Mouse (Mus musculus) midbrain, embryonic 13.5 days (tissue): Measurements from ENCODE around the gene Col23a1. TPM values are rescaled to one million over a fixed set of nuclear protein-coding genes. Genes with fewer than 3 reads are reported as not detected.
"Not testable (repeated sequence)": the region's sequence is repeated elsewhere in the genome, so short reads cannot be mapped to it uniquely, and the experiment has no call there.

ENCODE experiments used
- ATAC-seq: fragments of 200-750 bp; cut with Nextera tagmentation; 2 replicates; pipeline ENCODE4 v1.8.0; 2017; ENCODE audit warnings: mild to moderate bottlenecking, moderate TSS enrichment, moderate library complexity
- H3K27ac ChIP-seq: fragments of 300-500 bp; sonication (generic); 2 replicates; pipeline ENCODE4 v1.5.1; 2015; ENCODE audit warnings: inconsistent platforms, mild to moderate bottlenecking, moderate library complexity
- H3K27me3 ChIP-seq: fragments of 300-500 bp; sonication (generic); 2 replicates; pipeline ENCODE4 v1.6.1; 2015; ENCODE audit warnings: mild to moderate bottlenecking, inconsistent platforms
- H3K36me3 ChIP-seq: fragments of 300-500 bp; sonication (generic); 2 replicates; pipeline ENCODE4 v1.6.1; 2015; ENCODE audit warnings: mild to moderate bottlenecking, inconsistent platforms
- H3K4me1 ChIP-seq: fragments of 300-500 bp; sonication (generic); replicated peaks from 2 replicates; pipeline ENCODE4 v1.6.1; 2015; ENCODE audit warnings: inconsistent platforms
- H3K4me2 ChIP-seq: fragments of 300-500 bp; sonication (generic); replicated peaks from 2 replicates; pipeline ENCODE4 v1.6.1; 2015; ENCODE audit warnings: moderate library complexity, mild to moderate bottlenecking, inconsistent platforms
- H3K4me3 ChIP-seq: fragments of 300-500 bp; sonication (generic); replicated peaks from 2 replicates; pipeline ENCODE4 v1.5.1; 2015; ENCODE audit warnings: mild to moderate bottlenecking, inconsistent platforms
- H3K9ac ChIP-seq: fragments of 300-500 bp; sonication (generic); replicated peaks from 2 replicates; pipeline ENCODE4 v1.6.1; 2015; ENCODE audit warnings: mild to moderate bottlenecking, inconsistent platforms
- H3K9me3 ChIP-seq: fragments of 300-500 bp; sonication (generic); 2 replicates; pipeline ENCODE4 v1.6.1; 2016; ENCODE audit warnings: mild to moderate bottlenecking, inconsistent platforms
- WGBS: fragments of 180-500 bp; shearing (Covaris S2); methylation state at CpG from one replicate; pipeline ENCODE4 v1.1.7; 2015; 5-methylcytosine and 5-hydroxymethylcytosine counted together
- polyA plus RNA-seq: library from polyadenylated mRNA; unstranded; fragments of >200 nt; fragmentation: Nextera tagmentation; extraction: Ambion mirVana; gene quantifications from 2 replicates; pipeline ENCODE4 v1.2.1, GENCODE M21; 2015

Col23a1 gene
- polyA plus RNA-seq, 1 experiment from 2014 or later, result 5.7 TPM

GRCm38 (mm10) chr11:51627425-51627824, 337.7 kb downstream of the Col23a1 start:
- H3K4me2 ChIP-seq, result no peak overlapping the region
- ATAC-seq, result no peak
- H3K4me3 ChIP-seq, result no peak overlapping the region
- peaks cover 72% of the 10 kb centered on the region for H3K36me3 ChIP-seq
- no peak overlapping the region for H3K27ac ChIP-seq
- H3K27me3 ChIP-seq, result no peaks in the 10 kb centered on the region
- no peaks in the 10 kb centered on the region for H3K9me3 ChIP-seq
- H3K4me1 ChIP-seq, result no peaks in the 10 kb centered on the region
- H3K9ac ChIP-seq, result no peak overlapping the region
- WGBS, result 92% methylated on average over 9 of the region's 9 CpGs

- Histone ChIP-seq H3K4me1 (no peaks in the 10 kb centered on the region), H3K4me3 (no peak overlapping the region), H3K36me3 (peaks cover 71% of the 10 kb centered on the region), H3K9me3 (no peaks in the 10 kb centered on the region), H3K9ac (no peak overlapping the region), H3K27me3 (no peaks in the 10 kb centered on the region), H3K27ac (no peak overlapping the region), H3K4me2 (no peak overlapping the region)
- no peak for ATAC-seq
- WGBS, result 91% methylated on average over 8 of the region's 8 CpGs
These were observed 338.2 kb downstream of the Col23a1 start for GRCm38 (mm10) chr11:51627907-51628306.

- Histone ChIP-seq H3K27ac (no peak overlapping the region), H3K9me3 (no peaks in the 10 kb centered on the region), H3K27me3 (no peaks in the 10 kb centered on the region), H3K9ac (no peak overlapping the region), H3K36me3 (peaks cover 52% of the 10 kb centered on the region), H3K4me2 (no peak overlapping the region), H3K4me3 (no peak overlapping the region), H3K4me1 (peaks cover 10% of the 10 kb centered on the region)
- 88% methylated on average over 15 of the region's 15 CpGs for WGBS
- ATAC-seq, result no peak
These were observed 340.1 kb downstream of the Col23a1 start for GRCm38 (mm10) chr11:51629651-51630314.

- Histone ChIP-seq H3K9ac (no peak overlapping the region), H3K27me3 (no peaks in the 10 kb centered on the region), H3K4me2 (no peak overlapping the region), H3K9me3 (no peaks in the 10 kb centered on the region), H3K4me3 (no peak overlapping the region), H3K36me3 (peaks cover 29% of the 10 kb centered on the region), H3K27ac (no peak overlapping the region), H3K4me1 (peaks cover 21% of the 10 kb centered on the region)
- ATAC-seq, result no peak
- 92% methylated on average over 6 of the region's 6 CpGs for WGBS
These were observed 342.5 kb downstream of the Col23a1 start for GRCm38 (mm10) chr11:51632130-51632753.

GRCm38 (mm10) chr11:51633200-51633599, 343.5 kb downstream of the Col23a1 start:
- H3K9ac ChIP-seq, H3K27ac ChIP-seq, H3K4me2 ChIP-seq, H3K27me3 ChIP-seq, H3K4me3 ChIP-seq, ATAC-seq, H3K9me3 ChIP-seq: not testable (repeated sequence)
- Histone ChIP-seq H3K36me3 (peaks cover 19% of the 10 kb centered on the region), H3K4me1 (peaks cover 26% of the 10 kb centered on the region)
- WGBS, result 91% methylated on average over 7 of the region's 7 CpGs

Other genes with a start within 250 kb of the Col23a1 start
- gene Olfr1375, start 241.8 kb upstream of the Col23a1 start, polyA plus RNA-seq, result not detected in 2 replicates
- gene Zfp354a, start 230.7 kb upstream of the Col23a1 start, polyA plus RNA-seq, result 11.3 and 11.6 TPM in 2 replicates
- not detected in 2 replicates for gene Gm12569, start 69.4 kb upstream of the Col23a1 start, polyA plus RNA-seq
- gene Clk4, start 28.2 kb upstream of the Col23a1 start, polyA plus RNA-seq, result 154 and 164 TPM in 2 replicates
- gene BC049762, start 26.9 kb upstream of the Col23a1 start, polyA plus RNA-seq, result 0.31 TPM in 1 of 2 replicates, not detected in the other